Mouse (Mus musculus): ENCODE measurements around the gene Heg1. TPM values are rescaled to one million over a fixed set of nuclear protein-coding genes. Genes with fewer than 3 reads are reported as not detected.

The Heg1 gene
- total RNA-seq, 2 experiments from 2014 or later: 29.9 to 35.4 TPM

GRCm38 (mm10) chr16:33736746-33737145, 52.6 kb downstream of the Heg1 start:
- intact Hi-C loops (cut with DNase I): no loop called here
- no peak for DNase-seq (ENCODE audit: low spot score in 2 of 2)

GRCm38 (mm10) chr16:33738949-33739719, 55.0 kb downstream of the Heg1 start:
- no peak for DNase-seq (ENCODE audit: low spot score in 2 of 2)
- intact Hi-C loops (cut with DNase I): loop anchor here (2.0 kb wide), 1 partner anchor 54 kb away; the partner anchor contains the start of gene Heg1

GRCm38 (mm10) chr16:33739802-33740201, 55.6 kb downstream of the Heg1 start:
- DNase-seq (ENCODE audit: low spot score in 2 of 2): peak; percentile 70 to 91
- intact Hi-C loops (cut with DNase I): loop anchor here (2.0 to 5.0 kb wide), 4 partner anchors 55 to 433 kb away; partner anchors contain the start of genes Heg1 and Zfp148

- DNase-seq (ENCODE audit: low spot score in 2 of 2): no peak
- intact Hi-C loops (cut with DNase I): loop anchor here (2.0 to 5.0 kb wide), 3 partner anchors 178 to 434 kb away; partner anchors contain the start of gene Zfp148
Observed at GRCm38 (mm10) chr16:33740416-33740815, 56.2 kb downstream of the Heg1 start.

- intact Hi-C loops (cut with DNase I): loop anchor here (2.0 to 5.0 kb wide), 3 partner anchors 179 to 435 kb away; partner anchors contain the start of gene Zfp148
- no peak for DNase-seq (ENCODE audit: low spot score in 2 of 2)
Observed at GRCm38 (mm10) chr16:33741795-33742194, 57.6 kb downstream of the Heg1 start.

- DNase-seq (ENCODE audit: low spot score in 2 of 2): no peak
- intact Hi-C loops (cut with DNase I): loop anchor here (5.0 kb wide), 2 partner anchors 180 to 360 kb away; partner anchors contain the start of gene Zfp148
Observed at GRCm38 (mm10) chr16:33742233-33742632, 58.1 kb downstream of the Heg1 start.

- peak; percentile 23 to 71 for DNase-seq (ENCODE audit: low spot score in 2 of 2)
- intact Hi-C loops (cut with DNase I): loop anchor here (1.0 to 5.0 kb wide), 4 partner anchors 53 to 552 kb away; partner anchors contain the start of gene Zfp148
Observed at GRCm38 (mm10) chr16:33744622-33745419, 60.7 kb downstream of the Heg1 start.

GRCm38 (mm10) chr16:33745457-33745856, 61.3 kb downstream of the Heg1 start:
- intact Hi-C loops (cut with DNase I): loop anchor here (1.0 to 2.0 kb wide), 2 partner anchors 53 to 553 kb away; no protein-coding TSS in a partner anchor

GRCm38 (mm10) chr16:33746074-33746676, 62.0 kb downstream of the Heg1 start:
- peak; percentile 26 to 65 for DNase-seq (ENCODE audit: low spot score in 2 of 2)
- intact Hi-C loops (cut with DNase I): no loop called here

More at GRCm38 (mm10) chr16:33745457-33745856, 61.3 kb downstream of the Heg1 start:
- no peak for DNase-seq (ENCODE audit: low spot score in 2 of 2)

GRCm38 (mm10) chr16:33747346-33747954, 63.3 kb downstream of the Heg1 start:
- DNase-seq (ENCODE audit: low spot score in 2 of 2): no peak
- intact Hi-C loops (cut with DNase I): no loop called here

GRCm38 (mm10) chr16:33747994-33748393, 63.8 kb downstream of the Heg1 start:
- intact Hi-C loops (cut with DNase I): no loop called here
- no peak for DNase-seq (ENCODE audit: low spot score in 2 of 2)

GRCm38 (mm10) chr16:33751152-33751551, 67.0 kb downstream of the Heg1 start:
- DNase-seq (ENCODE audit: low spot score in 2 of 2): no peak
- intact Hi-C loops (cut with DNase I): no loop called here

GRCm38 (mm10) chr16:33751590-33751989, 67.4 kb downstream of the Heg1 start:
- intact Hi-C loops (cut with DNase I): no loop called here
- DNase-seq (ENCODE audit: low spot score in 2 of 2): no peak

- DNase-seq (ENCODE audit: low spot score in 2 of 2): no peak
- intact Hi-C loops (cut with DNase I): no loop called here
Observed at GRCm38 (mm10) chr16:33752904-33753578, 68.9 kb downstream of the Heg1 start.

GRCm38 (mm10) chr16:33755293-33755692, 71.1 kb downstream of the Heg1 start:
- intact Hi-C loops (cut with DNase I): no loop called here
- DNase-seq (ENCODE audit: low spot score in 2 of 2): peak; percentile 26 to 80

- intact Hi-C loops (cut with DNase I): no loop called here
- peak in 1 of 2 experiments; percentile 39 for DNase-seq (ENCODE audit: low spot score in 2 of 2)
Observed at GRCm38 (mm10) chr16:33755961-33756360, 71.8 kb downstream of the Heg1 start.

- intact Hi-C loops (cut with DNase I): no loop called here
- no peak for DNase-seq (ENCODE audit: low spot score in 2 of 2)
Observed at GRCm38 (mm10) chr16:33756396-33756795, 72.2 kb downstream of the Heg1 start.

- intact Hi-C loops (cut with DNase I): no loop called here
- no peak for DNase-seq (ENCODE audit: low spot score in 2 of 2)
Observed at GRCm38 (mm10) chr16:33759207-33759606, 75.0 kb downstream of the Heg1 start.

GRCm38 (mm10) chr16:33760542-33760941, 76.4 kb downstream of the Heg1 start:
- no peak for DNase-seq (ENCODE audit: low spot score in 2 of 2)
- intact Hi-C loops (cut with DNase I): no loop called here
